Mouse (Mus musculus): ENCODE measurements around the gene Sult2b1.

DNA sequence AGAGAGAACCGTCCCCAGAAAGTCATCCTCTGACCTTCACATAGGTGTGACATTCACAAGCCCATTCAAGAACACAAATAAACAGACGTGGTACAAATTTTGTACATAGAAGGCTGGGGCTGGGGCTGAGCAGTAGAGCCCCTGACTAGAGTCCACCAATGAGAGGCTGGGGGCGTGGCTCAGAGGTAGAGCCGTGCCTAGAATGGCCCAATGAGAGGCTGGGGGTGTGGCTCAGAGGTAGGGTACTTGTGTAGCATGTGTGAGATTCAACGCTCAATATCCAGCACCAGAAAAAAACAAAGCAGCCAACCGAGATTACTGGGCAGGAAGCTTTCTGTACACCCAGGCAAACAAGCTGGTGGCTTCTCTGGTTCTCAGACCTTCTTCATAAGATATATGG is 28.8 kb downstream of the Sult2b1 start:
- TF ChIP-seq CTCF (IDR thresholded peaks at IDR 0.05) (no peak), POLR2A (IDR thresholded peaks at IDR 0.05; ENCODE audit: insufficient read depth, low read depth, low read length) (no peak), EP300 (IDR thresholded peaks at IDR 0.05; ENCODE audit: insufficient read depth, low read depth, low read length) (no peak)
